Mouse (Mus musculus) B cell, adult 2 months (primary cell): ENCODE results near the gene Gm3072.
"Not testable (repeated sequence)": the region's sequence is repeated elsewhere in the genome, so short reads cannot be mapped to it uniquely, and the experiment has no call there.

Source experiments
- DNase-seq, 2 experiments: peaks; one replicate each; pipeline ENCODE4 v3.0.0; 2022

Gm3072 gene

DNA sequence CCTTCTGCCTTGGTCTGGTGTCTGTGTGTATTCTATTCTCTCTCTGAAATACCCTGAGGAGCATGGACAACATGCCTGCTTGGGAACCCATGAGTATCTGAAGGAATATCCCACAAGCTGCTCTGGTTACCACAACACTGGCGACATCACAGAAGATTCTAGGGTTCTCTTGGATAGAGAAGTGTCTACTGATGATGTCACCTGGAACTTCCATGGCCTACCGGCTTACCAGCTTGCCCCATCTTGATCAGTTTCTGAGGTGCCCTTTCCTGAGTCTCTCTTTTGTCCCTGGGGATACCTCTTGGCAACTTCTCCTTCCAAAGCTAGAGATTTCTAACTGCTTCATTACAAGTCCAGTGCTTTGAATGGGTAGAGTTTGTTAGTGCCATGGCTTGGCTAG lies at the start of gene Gm3072:
TSS of gene Gm3072 (minus strand) at position 101 of the 400 bp plus-strand sequence.
- not testable (repeated sequence) for DNase-seq

DNA sequence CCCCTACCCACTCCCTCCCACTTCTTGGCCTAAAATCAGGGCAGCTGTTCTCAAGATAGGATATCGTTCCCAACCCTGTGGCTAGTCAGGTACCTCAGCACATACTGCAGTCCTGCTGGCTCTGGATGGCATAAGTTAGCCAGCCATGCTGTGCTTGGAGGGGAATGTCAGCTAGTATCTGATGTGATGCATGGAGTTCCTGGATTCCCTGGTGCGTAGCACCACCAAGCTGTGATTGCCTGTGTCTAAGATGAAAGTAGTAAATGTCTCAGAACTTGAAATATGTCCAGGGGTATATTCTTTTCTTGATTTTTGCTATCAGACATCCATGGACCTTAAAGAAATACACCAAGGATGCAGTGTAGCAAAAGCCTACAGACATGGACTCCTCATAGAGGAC lies 23.8 kb upstream of the Gm3072 start:
- not testable (repeated sequence) for DNase-seq

GRCm38 (mm10) chr14:41646387-41646786 lies 22.0 kb upstream of the Gm3072 start, which contains the start of gene Gm3676:
Gene Gm3676 (minus strand): TSS chr14:41646487.
- DNase-seq: not testable (repeated sequence)

GRCm38 (mm10) chr14:41630144-41630543 lies 5.7 kb upstream of the Gm3072 start:
- not testable (repeated sequence) for DNase-seq

GRCm38 (mm10) chr14:41622535-41622934 lies 1.9 kb downstream of the Gm3072 start:
- not testable (repeated sequence) for DNase-seq

GRCm38 (mm10) chr14:41610690-41611089 lies 13.7 kb downstream of the Gm3072 start:
- not testable (repeated sequence) for DNase-seq

DNA sequence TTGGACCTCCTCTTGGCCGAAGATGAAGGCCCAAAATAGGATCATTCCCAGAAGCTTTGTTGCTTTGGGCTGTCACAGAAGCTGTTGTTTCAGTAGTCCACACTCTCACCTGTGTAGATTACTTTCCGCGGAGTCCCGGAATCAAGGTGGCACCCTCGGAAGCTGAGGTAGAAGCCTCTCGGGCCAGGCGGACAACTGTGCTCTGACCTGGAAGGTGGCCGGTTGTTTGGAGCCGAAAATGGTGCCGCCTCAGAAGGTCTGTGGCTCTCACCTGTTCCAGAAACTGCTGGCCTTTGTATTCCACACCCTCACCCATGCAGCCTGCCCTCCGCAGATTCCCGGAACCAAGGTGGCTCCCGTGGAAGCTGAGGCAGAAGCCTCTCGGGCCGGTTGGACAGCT lies 23.5 kb downstream of the Gm3072 start:
- DNase-seq: not testable (repeated sequence)

- DNase-seq: not testable (repeated sequence)
Observed at GRCm38 (mm10) chr14:41586346-41586745, 38.1 kb downstream of the Gm3072 start.

DNA sequence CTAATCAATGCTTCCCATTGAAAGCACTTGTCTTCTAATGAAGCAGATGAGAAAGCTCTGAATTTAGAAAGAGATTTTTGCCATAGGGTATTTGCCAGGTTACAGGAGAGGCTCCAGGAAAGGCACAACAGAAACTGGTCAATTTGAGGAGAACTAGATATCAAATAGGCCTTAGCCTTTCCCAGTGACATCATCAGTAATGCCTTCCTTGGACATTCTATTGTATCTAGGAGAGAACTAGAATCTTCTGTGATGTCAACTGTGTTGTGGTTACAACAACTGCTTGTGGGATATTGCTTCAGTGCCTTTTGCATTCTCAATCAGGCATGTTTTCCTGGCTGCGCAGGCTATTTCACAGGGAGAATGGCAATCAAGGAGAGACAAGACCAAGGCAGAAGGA lies 51.5 kb downstream of the Gm3072 start, which contains the start of gene 1700049E17Rik2:
TSS of gene 1700049E17Rik2 (plus strand) at position 301 of the 400 bp plus-strand sequence.
- DNase-seq: not testable (repeated sequence)
